Mouse (Mus musculus) G1E (cell line): ENCODE measurements around the gene Prf1.

Experiments used
- CTCF ChIP-seq: IDR thresholded peaks from 2 replicates; pipeline ENCODE4 v1.5.1; 2012; ENCODE audit warnings: low read depth, low read length, inconsistent platforms, mixed read lengths
- GATA1 ChIP-seq: IDR thresholded peaks from 2 replicates; pipeline ENCODE4 v1.6.1; 2012; ENCODE audit warnings: borderline replicate concordance, low read length, inconsistent platforms, mixed read lengths
- POLR2AphosphoS5 ChIP-seq: IDR thresholded peaks from 2 replicates; pipeline ENCODE4 v1.6.1; 2012; ENCODE audit warnings: low read depth, low read length, inconsistent platforms; ENCODE audit not compliant: insufficient replicate concordance

- no peak for TF ChIP-seq CTCF
- no peak for TF ChIP-seq POLR2AphosphoS5
- no peak for TF ChIP-seq GATA1
Measured at GRCm38 (mm10) chr10:61351216-61351615, 53.6 kb downstream of the Prf1 start.
